Mouse (Mus musculus) layer of hippocampus, adult 18-20 months (tissue): ENCODE data around the gene Bmpr1a. TPM values are rescaled to one million over a fixed set of nuclear protein-coding genes. Genes with fewer than 3 reads are reported as not detected.

ENCODE experiments used
- DNase-seq, 2 experiments: peaks; one replicate each; pipeline ENCODE4 v3.0.0; 2022; ENCODE audit warnings: low spot score in 2 of 2
- long read RNA-seq: library from polyadenylated mRNA; stranded (forward); transcript quantifications from one replicate; pipeline ENCODE4 v2.0.0, GENCODE M21; 2021
- total RNA-seq, 2 experiments: library from RNA; stranded (reverse); gene quantifications; 2 replicates each; pipeline ENCODE4 v1.2.3; 2021

Bmpr1a gene
- total RNA-seq: 10 to 100 TPM; 35.9 to 38.5 TPM
- long read RNA-seq, full-length matches to known transcripts: 13 of 32 reads
- long read RNA-seq, partial matches to known transcripts: 2 of 32 reads
- long read RNA-seq, other reads (novel, unspliced or antisense): 17 of 32 reads

GRCm38 (mm10) chr14:34503325-34503647, at the start of gene Bmpr1a:
Gene Bmpr1a, minus strand, starts transcription at chr14:34503341.
- no peak for DNase-seq

- no peak for DNase-seq
Measured at GRCm38 (mm10) chr14:34552226-34552625, 49.1 kb upstream of the Bmpr1a start.

DNA sequence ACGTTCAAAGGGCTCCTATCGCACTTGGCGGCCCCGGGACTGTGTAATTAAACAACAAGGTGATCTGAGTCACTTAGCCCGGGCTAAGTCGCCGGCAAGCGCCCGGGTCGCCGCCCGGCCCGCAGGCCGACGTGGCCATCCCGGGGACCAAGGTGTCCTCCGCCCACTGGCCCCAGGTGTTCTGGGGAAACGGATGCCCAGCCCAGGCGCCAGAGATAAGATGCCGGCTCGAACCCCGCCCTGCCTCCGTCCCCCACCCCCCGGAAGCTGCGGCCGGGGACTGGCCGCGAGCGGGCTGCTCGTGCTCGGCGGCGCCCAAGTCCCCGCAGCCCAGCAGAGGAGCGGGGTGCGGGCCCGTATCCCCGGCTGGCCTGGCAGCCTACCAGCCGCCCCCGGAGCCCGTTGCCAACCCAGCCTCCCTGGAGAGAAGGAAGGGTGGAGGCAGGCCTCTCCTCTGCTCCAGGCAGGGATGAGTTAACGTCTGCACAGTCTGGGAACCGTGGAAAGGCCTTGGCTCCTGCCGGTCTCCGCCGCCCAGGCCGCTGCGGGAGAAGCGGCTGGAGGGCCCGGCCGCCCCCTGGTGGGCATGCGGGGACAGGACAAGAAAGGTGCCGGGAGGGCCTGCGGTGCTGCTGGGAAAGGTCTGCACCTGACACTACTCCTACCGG, 46.0 kb upstream of the Bmpr1a start:
- peak; percentile 79 to 83 for DNase-seq

- DNase-seq: peak; percentile 35 to 45
Measured at GRCm38 (mm10) chr14:34548391-34549001, 45.4 kb upstream of the Bmpr1a start.

DNA sequence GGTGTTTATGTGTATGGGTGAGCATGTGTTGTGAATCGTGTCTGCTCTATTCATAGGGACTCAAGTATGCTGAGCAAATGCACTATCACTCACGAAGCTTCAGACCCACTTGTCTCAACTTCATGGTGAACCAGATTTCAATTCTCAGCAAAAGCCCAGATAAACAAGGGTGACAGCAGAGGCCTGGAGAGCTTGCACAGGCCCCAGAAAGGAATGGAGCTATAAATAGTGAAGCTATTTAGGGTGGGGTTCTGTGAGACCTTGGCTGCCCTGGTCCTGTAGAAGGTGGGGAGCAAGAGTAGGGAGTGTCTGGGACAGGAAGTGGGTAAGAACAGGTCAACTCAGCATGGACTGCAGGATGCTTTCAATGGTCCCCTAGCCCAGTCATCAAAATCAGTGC, 41.4 kb upstream of the Bmpr1a start:
- DNase-seq: no peak

- no peak for DNase-seq
Measured at GRCm38 (mm10) chr14:34544001-34544400, 40.9 kb upstream of the Bmpr1a start.

DNA sequence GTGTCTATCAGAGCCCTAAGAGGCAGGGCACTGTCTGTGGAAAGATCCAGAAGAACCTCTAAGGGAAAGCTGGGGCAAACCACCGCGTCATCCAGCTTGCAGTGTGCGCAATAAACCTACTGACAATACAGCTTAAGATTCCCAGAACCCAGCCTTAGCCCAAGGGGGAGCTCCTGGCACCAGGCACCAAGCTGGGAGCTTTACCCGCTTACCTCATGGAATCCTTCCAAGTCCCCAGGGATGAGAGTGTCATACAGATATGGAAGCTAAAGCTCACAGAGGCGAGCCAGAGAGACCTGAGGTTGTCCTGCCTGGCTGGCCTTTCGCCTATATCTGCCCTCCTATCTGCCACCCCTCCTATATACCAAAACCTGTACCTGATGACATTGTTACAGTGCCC, 40.5 kb upstream of the Bmpr1a start:
- DNase-seq: no peak

DNA sequence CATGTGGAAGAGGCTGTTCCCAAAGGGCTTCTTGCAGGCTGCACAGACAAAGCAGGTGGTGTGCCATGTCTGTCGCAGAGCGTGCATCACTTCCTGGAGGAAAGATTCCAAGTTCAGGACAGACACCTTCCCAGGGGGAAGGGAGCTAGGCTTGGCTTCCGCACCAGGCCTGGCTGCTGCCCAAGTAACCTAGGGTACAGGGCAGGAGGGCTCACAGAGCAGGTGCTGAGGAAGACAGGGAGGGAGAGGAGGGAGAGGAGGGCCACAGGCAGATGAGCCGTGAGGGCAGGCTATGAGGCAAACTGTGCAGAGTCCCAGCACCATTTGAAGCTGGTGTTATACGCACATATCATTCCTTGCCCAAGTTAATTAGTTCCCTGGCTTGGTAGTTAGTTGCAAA, 38.8 kb upstream of the Bmpr1a start:
- DNase-seq: no peak

DNA sequence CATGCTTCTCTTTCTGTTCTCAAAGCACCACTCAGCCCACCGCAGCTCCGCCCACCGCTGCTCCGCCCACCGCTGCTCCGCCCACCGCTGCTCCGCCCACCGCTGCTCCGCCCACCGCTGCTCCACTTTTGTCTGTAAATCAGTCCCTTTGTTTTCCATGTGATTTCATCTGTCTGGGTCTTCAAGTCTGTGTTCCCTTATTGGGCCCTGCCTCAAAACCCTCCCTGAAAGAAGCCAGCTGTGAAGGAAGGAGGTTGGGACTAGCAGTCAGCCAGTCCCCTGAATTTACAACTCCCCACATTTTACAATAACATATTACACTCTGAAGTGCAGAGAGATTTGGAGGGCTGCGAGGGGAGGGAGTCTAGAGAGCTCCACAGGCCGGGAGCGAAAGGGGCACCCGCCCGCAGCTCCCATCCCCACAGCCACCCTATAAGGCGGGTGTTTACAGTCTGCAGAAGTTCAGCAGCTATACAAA, 37.6 kb upstream of the Bmpr1a start:
- DNase-seq: no peak

GRCm38 (mm10) chr14:34535883-34536282, 32.7 kb upstream of the Bmpr1a start:
- no peak for DNase-seq

GRCm38 (mm10) chr14:34533537-34533936, 30.4 kb upstream of the Bmpr1a start:
- no peak for DNase-seq

GRCm38 (mm10) chr14:34532536-34532935, 29.4 kb upstream of the Bmpr1a start:
- no peak for DNase-seq

DNA sequence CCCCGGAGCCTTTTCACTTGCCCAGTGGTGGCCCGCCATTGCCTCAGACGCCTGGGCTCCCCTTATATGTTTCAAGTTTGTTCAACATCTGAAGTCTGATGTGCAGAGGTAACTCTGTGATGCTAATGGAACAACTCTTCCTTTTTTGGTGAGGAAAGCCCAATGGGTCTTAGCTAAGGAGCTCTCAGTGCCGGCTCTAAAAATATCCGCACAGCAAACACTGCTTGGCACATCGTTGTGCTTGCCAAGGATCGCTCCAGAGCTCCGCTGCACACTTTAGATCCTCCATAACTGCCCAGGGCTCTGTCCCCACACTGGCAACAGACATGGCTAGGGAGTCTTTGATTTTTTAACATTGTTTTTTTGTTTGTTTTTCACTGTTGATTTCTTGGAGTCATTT, 25.7 kb upstream of the Bmpr1a start:
- DNase-seq: no peak

DNA sequence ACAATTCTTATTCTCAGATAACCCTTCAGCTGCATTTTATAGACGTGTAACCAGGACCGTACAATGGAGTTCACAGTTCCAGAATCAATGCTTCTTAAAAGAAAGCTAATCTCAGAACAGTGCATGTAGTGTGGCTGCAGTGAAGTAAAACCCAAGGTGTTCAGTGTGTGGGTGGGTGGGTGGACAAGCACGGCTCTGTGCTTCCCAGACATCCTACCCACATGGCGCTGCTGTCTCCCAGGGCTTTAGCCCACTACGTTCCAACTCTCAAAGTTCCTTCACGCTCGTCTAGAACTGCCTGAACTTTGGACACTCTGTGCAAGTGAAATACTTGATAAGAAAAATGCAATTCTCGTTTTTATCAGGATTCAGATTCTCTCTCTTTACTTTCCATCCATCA, 19.6 kb upstream of the Bmpr1a start, which contains the start of gene 9230112D13Rik:
Gene 9230112D13Rik, minus strand, starts transcription at position 101 of the 400 bp plus-strand sequence.
- no peak for DNase-seq

DNA sequence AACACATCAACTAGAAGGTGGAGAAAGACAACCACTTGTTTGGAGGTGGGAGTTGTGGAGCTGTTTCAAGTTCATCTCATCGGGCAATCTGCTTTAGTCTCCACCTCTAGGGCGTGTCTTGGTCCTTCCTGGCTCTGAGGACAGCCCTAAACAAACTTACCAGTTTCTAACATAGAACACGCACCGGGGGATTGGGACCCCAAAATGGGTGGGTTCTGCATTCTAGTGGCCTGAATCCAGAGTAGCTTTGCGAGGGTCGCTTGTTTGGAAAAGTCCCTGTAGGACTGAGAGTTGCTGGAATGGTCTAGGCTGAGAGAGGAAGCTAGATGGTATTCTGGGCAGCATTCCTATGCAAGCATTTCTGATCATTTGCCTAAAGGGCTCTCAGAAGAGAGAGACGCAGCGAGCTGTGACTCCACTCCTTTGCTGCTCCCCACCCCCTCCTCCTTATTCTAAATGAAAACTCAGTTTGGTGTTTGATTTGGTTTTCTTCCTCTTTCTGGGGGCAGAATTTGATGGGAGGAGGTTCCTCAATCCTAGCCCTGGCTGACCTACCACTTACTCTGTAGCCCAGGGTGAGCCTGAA, 14.9 kb upstream of the Bmpr1a start:
- no peak for DNase-seq

DNA sequence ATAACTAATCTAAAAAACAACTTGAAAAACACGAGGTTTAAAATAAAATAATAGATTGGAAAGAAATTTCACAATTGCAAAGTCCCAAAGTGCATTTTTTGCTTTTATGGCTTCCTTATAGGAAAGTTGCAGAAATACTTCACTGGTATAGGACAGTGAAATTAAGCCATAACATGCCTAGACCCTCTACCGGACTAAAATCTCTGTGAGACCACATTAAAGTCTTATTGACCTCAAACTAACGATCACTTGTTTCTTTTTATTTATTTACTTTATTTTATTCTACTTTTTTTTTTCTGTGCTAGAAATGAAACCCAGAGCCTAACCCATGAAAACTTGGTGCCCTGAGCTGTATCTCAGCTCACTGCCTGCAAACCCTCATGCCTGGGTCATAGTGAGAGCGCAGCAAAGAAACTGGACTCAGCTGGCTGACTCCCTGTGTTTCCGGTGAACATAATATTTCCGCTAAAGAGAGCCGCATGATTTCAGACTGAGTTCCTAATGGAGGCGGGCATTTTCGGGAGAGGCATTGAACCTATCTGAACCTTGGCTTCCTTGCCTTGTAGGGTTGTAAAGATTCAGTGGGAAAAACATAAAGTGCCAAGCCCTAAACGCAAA, 13.9 kb upstream of the Bmpr1a start:
- no peak for DNase-seq

DNA sequence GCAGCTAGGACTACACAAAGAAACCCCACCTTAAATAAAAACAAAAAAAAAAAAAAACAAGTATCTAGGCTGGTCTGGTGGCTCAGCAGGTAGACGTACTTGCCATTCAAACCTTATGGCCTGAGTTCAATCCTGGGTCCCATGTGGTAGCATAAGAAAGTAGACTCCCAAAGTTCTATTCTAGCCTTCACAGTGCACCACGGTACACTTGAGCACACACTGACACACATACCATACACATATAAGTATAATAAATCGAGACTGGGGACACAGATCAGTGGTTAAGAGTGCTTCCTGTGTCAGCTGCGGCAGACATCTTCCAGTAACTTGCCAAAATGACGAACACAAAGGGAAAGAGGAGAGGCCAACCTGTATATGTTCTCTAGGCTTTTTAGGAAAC, 12.7 kb upstream of the Bmpr1a start:
- DNase-seq: no peak

- no peak for DNase-seq
Measured at GRCm38 (mm10) chr14:34514120-34514519, 11.0 kb upstream of the Bmpr1a start.

GRCm38 (mm10) chr14:34512602-34513001, 9.5 kb upstream of the Bmpr1a start:
- DNase-seq: no peak

- no peak for DNase-seq
Measured at GRCm38 (mm10) chr14:34511901-34512300, 8.8 kb upstream of the Bmpr1a start.

GRCm38 (mm10) chr14:34508842-34509439, 5.8 kb upstream of the Bmpr1a start:
- DNase-seq: no peak
